Mouse (Mus musculus): ENCODE measurements around the gene Kmt2e. TPM values are rescaled to one million over a fixed set of nuclear protein-coding genes. Genes with fewer than 3 reads are reported as not detected.

Kmt2e gene
- polyA plus RNA-seq, 1 experiment: 22.9 TPM

- no peak for DNase-seq
- peaks cover 18% of the 10 kb centered on the region for H3K4me1 ChIP-seq (ENCODE audit: control insufficient read depth, insufficient read depth, low read length)
- no peak for TF ChIP-seq CTCF (IDR thresholded peaks at IDR 0.05; ENCODE audit: insufficient read depth, low read length)
- no peak for TF ChIP-seq POLR2A (IDR thresholded peaks at IDR 0.05; ENCODE audit: borderline replicate concordance, extremely low read depth, low read depth, low read length)
- no peak overlapping the region for H3K4me3 ChIP-seq (replicated peaks; ENCODE audit: extremely low read depth, low read depth, low read length)
- WGBS: 23% methylated on average over 5 of the region's 5 CpGs
These were observed 26.1 kb upstream of the Kmt2e start for GRCm38 (mm10) chr5:23408106-23408505.

DNA sequence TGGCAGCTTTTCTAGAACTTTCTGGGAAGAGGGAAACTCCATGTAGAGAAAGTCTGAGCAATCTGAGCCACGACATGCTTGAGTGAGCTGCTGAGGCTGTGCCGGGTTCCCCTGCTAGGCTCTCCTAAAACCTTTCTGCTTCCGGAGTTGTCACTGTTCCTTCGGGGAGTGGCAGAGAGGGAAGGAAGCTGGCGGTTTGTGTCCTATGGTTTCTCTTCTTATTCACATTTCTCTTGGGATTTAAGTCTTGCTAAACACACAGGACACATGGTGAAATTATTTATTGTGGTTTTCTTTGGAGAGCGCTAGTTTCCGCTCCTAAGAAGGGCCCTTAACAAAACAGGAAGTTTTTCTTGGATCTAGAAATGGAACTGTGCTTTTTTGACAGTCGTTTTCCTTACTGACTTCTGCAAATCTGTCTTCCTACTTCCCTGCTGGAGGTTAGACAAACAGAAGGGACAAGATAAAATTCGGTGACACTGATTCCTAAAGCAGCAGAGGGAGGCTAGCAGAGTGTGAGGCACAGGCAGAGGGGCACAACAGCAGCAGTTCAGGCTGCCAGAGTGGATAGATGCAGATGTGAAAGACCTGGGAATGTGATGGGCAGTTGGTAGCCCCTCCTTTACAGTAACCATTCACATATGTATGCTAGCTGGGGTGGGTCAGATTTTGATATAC is 24.1 kb upstream of the Kmt2e start:
- WGBS: 16% methylated on average over 9 of the region's 9 CpGs
- peaks cover 36% of the 10 kb centered on the region for H3K4me1 ChIP-seq (ENCODE audit: control insufficient read depth, insufficient read depth, low read length)
- DNase-seq: no peak
- TF ChIP-seq POLR2A (IDR thresholded peaks at IDR 0.05; ENCODE audit: borderline replicate concordance, extremely low read depth, low read depth, low read length): no peak
- no peak for TF ChIP-seq CTCF (IDR thresholded peaks at IDR 0.05; ENCODE audit: insufficient read depth, low read length)
- H3K4me3 ChIP-seq (replicated peaks; ENCODE audit: extremely low read depth, low read depth, low read length): no peak overlapping the region

DNA sequence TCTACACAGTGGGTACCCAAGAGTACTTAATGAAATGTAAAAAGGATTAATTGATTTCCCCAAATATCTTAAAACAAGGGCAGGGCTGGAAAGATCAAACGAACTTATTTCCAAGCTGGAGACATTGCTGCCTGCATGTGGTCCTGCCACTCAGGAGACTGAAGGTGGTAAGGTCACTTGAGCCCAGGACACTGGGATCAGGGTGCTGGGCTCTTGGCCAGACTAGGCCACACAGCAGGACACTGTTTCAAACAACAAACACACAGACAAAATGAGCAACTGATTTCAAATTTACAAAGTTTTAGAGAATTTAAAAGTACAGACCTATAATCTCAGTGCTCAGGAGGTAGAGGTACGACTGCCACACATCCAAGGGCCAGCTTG is 23.5 kb upstream of the Kmt2e start:
- 70% methylated on average over 2 of the region's 2 CpGs for WGBS
- TF ChIP-seq CTCF (IDR thresholded peaks at IDR 0.05; ENCODE audit: insufficient read depth, low read length) (no peak), POLR2A (IDR thresholded peaks at IDR 0.05; ENCODE audit: borderline replicate concordance, extremely low read depth, low read depth, low read length) (no peak)
- Histone ChIP-seq H3K4me3 (replicated peaks; ENCODE audit: extremely low read depth, low read depth, low read length) (no peak overlapping the region), H3K4me1 (ENCODE audit: control insufficient read depth, insufficient read depth, low read length) (peaks cover 39% of the 10 kb centered on the region)
- no peak for DNase-seq

- no peak for DNase-seq
- peaks cover 44% of the 10 kb centered on the region for H3K4me1 ChIP-seq (ENCODE audit: control insufficient read depth, insufficient read depth, low read length)
- no peak for TF ChIP-seq CTCF (IDR thresholded peaks at IDR 0.05; ENCODE audit: insufficient read depth, low read length)
- TF ChIP-seq POLR2A (IDR thresholded peaks at IDR 0.05; ENCODE audit: borderline replicate concordance, extremely low read depth, low read depth, low read length): no peak
- WGBS: 93% methylated on average over 10 of the region's 10 CpGs
- H3K4me3 ChIP-seq (replicated peaks; ENCODE audit: extremely low read depth, low read depth, low read length): no peak overlapping the region
These were observed 22.6 kb upstream of the Kmt2e start for GRCm38 (mm10) chr5:23411640-23412039.

DNA sequence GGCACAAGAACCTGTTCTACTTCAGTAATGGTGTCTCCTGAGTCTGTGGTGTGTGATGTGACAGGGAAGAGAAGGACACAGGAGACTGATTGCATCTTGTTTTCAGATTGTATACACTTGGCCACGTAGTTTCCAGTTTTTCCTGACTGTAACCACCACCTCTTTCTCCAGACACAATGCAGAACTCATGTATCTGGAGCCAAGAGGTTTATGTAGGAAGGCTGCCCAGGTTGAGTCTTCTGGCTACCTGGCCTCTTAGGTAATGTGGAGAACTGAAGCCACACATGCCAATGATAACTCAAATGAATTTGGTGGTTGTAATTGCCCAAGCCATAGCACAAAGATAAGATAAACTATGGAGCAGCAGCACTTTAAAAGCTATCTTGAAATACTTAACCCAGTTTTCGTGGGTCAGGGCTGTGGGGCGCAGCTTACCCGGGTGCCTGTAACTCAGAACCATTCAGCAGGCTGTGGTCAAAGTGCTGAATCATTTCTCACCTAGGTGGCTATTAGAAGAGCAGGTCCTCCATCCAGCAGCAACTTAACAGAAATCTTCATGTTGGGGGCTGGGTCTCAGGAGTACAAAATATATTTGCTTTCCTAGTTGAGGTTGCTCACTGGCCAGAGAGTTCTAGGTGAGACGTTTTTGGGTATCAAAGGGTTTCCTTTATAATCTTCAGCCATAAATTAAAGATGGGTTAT is 21.8 kb upstream of the Kmt2e start:
- no peak overlapping the region for H3K4me3 ChIP-seq (replicated peaks; ENCODE audit: extremely low read depth, low read depth, low read length)
- H3K4me1 ChIP-seq (ENCODE audit: control insufficient read depth, insufficient read depth, low read length): peaks cover 48% of the 10 kb centered on the region

DNA sequence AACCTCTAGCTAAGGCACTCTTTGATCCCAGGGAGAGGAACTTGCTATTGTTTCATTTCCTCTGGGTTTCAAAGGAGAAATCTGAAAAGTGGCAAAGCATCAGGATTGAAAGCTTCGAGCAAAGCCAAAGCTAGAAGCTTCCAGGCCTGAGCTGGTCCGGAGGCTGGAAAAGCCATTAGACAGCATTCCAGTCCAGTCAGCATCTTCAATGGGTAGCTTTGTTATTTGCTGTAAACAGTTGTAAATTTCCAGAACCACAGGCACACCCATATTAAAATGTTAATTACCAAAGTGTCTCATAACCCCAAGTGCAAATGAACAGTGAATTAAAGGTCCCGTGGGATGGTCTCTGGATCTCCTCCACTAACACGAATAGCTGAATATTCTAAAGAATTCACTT is 21.2 kb upstream of the Kmt2e start:
- no peak overlapping the region for H3K4me3 ChIP-seq (replicated peaks; ENCODE audit: extremely low read depth, low read depth, low read length)
- no peak for DNase-seq
- 40% methylated on average over 4 of the region's 4 CpGs for WGBS
- no peak for TF ChIP-seq POLR2A (IDR thresholded peaks at IDR 0.05; ENCODE audit: borderline replicate concordance, extremely low read depth, low read depth, low read length)
- TF ChIP-seq CTCF (IDR thresholded peaks at IDR 0.05; ENCODE audit: insufficient read depth, low read length): no peak
- peaks cover 48% of the 10 kb centered on the region for H3K4me1 ChIP-seq (ENCODE audit: control insufficient read depth, insufficient read depth, low read length)

More for the DNA sequence above, 21.8 kb upstream of the Kmt2e start:
- 56% methylated on average over 5 of the region's 5 CpGs for WGBS
- no peak for DNase-seq
- TF ChIP-seq CTCF (IDR thresholded peaks at IDR 0.05; ENCODE audit: insufficient read depth, low read length) (no peak), POLR2A (IDR thresholded peaks at IDR 0.05; ENCODE audit: borderline replicate concordance, extremely low read depth, low read depth, low read length) (no peak)

DNA sequence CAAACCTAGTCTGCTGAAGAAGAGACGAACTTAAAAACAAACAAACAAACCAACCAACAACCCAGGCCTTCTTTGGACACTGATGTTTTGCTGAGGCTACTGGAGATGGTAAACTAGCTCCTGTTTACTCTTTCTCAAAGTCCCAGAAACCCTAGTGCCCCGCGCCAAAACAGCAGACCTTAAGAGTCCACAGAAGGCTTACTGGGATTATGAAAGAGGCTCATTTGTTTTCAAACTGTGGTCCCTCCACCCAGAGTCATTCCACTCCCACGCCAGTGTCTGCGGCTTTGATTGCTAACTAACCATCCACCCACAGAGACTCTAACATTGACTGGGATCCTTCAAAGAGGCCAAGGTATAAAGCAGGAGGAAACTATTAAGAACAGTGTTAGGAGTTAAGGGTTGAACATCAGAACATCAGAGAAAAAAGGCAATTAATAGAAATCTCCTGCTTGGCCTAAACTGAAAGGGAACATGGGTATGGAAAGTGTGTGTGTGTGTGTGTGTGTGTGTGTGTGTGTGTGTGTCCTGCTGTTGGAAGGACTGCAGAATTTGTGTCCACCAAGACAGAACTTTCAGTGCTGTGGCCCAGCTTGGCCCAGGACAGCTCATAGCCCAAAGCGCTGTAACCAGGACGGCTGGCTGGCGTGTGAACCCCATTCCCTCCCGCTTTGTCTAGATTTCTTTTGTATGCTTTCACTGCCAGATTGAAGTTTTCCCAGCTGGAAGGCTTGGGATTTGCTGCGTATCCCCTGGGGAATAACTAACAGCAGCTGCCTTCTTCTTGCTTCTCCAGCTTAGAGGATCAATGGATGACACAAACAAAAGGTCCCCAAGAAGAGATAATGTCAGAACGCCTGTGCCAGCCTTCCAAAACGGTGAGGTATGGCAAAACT is 20.4 kb upstream of the Kmt2e start:
- no peak for DNase-seq
- Histone ChIP-seq H3K4me1 (ENCODE audit: control insufficient read depth, insufficient read depth, low read length) (peaks cover 46% of the 10 kb centered on the region), H3K4me3 (replicated peaks; ENCODE audit: extremely low read depth, low read depth, low read length) (no peak overlapping the region)
- peak; percentile 42; the same call in 1 of the 2 replicates for TF ChIP-seq POLR2A (IDR thresholded peaks at IDR 0.05; ENCODE audit: borderline replicate concordance, extremely low read depth, low read depth, low read length)
- no peak for TF ChIP-seq CTCF (IDR thresholded peaks at IDR 0.05; ENCODE audit: insufficient read depth, low read length)
- 48% methylated on average over 12 of the region's 12 CpGs for WGBS

DNA sequence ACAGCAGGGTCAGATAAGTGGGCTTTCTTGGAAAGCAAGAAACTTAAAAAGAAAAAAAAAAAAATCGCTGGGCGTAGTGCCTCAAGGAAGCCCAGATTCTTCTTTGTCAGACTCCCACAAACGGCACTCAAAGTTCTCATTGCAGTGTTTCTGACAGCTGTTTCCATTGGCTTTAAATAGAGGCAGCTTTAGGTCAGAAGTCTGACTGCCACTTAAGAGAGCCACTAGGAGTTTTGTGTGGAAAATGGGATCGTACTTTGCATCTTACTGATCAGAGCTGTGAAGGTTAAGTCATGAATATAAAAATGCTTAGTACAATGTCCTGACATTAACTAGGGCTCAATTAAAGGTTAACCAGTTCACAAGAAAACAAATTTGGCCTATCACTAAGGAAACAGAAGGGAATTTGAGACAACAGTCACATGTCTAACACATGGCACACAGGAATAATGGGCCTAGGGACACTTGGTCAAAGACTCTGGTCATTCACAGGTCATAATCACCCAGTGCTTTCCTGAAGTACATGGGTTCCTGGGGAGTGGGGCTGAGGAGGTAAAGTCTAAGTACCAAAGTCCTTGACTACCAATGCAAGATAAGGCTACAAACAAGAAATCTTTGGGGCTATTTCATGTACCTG is 19.6 kb upstream of the Kmt2e start:
- no peak for TF ChIP-seq POLR2A (IDR thresholded peaks at IDR 0.05; ENCODE audit: borderline replicate concordance, extremely low read depth, low read depth, low read length)
- TF ChIP-seq CTCF (IDR thresholded peaks at IDR 0.05; ENCODE audit: insufficient read depth, low read length): no peak
- DNase-seq: no peak
- Histone ChIP-seq H3K4me1 (ENCODE audit: control insufficient read depth, insufficient read depth, low read length) (peaks cover 51% of the 10 kb centered on the region), H3K4me3 (replicated peaks; ENCODE audit: extremely low read depth, low read depth, low read length) (no peak overlapping the region)
- WGBS: 49% methylated on average over 4 of the region's 4 CpGs

Data from lung, adult 2 months (tissue).